Mouse (Mus musculus) small intestine, adult 2 months (tissue): Measurements from ENCODE around the gene Ttc29. TPM values are rescaled to one million over a fixed set of nuclear protein-coding genes. Genes with fewer than 3 reads are reported as not detected.

Experiments used
- H3K27ac ChIP-seq: fragments of 200-500 bp; 2 replicates; pipeline ENCODE4 v1.5.1; 2012; ENCODE audit warnings: low read depth, low read length, control low read depth, inconsistent platforms; ENCODE audit not compliant: insufficient read depth
- H3K27me3 ChIP-seq: fragments of 200-500 bp; 2 replicates; pipeline ENCODE4 v1.6.1; 2012; ENCODE audit warnings: mild to moderate bottlenecking, moderate library complexity, low read length, inconsistent platforms; ENCODE audit not compliant: control insufficient read depth, insufficient read depth
- H3K36me3 ChIP-seq: fragments of 200-500 bp; 2 replicates; pipeline ENCODE4 v1.6.1; 2012; ENCODE audit warnings: mild to moderate bottlenecking, low read length, control low read depth, inconsistent platforms; ENCODE audit not compliant: control insufficient read depth, insufficient read depth
- H3K4me1 ChIP-seq: fragments of 200-500 bp; 2 replicates; pipeline ENCODE4 v1.6.1; 2012; ENCODE audit warnings: low read length, inconsistent platforms, mixed read lengths; ENCODE audit not compliant: control insufficient read depth, insufficient read depth, insufficient read length
- H3K4me3 ChIP-seq: fragments of 200-500 bp; 2 replicates; pipeline ENCODE4 v1.5.1; 2012; ENCODE audit warnings: low read depth, mild to moderate bottlenecking, control low read depth, inconsistent platforms, low read length, moderate library complexity
- CTCF ChIP-seq: fragments of 200-500 bp; IDR thresholded peaks from 2 replicates; pipeline ENCODE4 v1.5.1; 2012; ENCODE audit warnings: low read depth, mild to moderate bottlenecking, control low read depth, inconsistent platforms, low read length, moderate library complexity, mixed read lengths; ENCODE audit not compliant: insufficient replicate concordance, insufficient read length; ENCODE audit errors: extremely low read depth
- POLR2A ChIP-seq: fragments of 200-500 bp; IDR thresholded peaks from 2 replicates; pipeline ENCODE4 v1.6.1; 2012; ENCODE audit warnings: low read depth, mild to moderate bottlenecking, control low read depth, inconsistent platforms, low read length, moderate library complexity
- WGBS: fragments of 180-500 bp; shearing (Covaris S2); methylation state at CpG from one replicate; pipeline ENCODE4 v1.1.7; 2018; 5-methylcytosine and 5-hydroxymethylcytosine counted together
- polyA plus RNA-seq: library from polyadenylated mRNA; depleted of rRNA; stranded (reverse); fragments of >200 nt; gene quantifications from 2 replicates; pipeline ENCODE4 v1.2.3, GENCODE M21; 2012

The Ttc29 gene
- polyA plus RNA-seq, 1 experiment, result not detected

DNA sequence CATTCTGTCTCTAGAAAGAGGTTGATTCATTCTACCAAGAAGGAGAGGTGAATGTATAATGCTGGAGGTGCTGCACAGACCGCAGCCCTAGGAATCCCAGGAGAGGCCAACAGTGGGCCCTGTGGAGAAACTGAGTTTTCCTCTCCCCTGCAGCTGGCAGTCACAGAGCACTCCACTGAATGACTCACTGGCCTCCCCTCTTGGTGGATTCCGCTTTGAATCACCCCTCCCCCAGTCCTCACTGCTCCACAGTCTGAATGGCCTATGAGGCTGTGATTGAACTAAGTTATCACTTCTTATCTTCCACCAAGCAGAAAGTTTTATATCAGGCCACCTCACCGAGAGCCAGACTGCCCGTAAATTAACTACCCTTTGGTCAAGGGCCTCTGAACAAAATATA lies 94.0 kb downstream of the Ttc29 start:
- H3K36me3 ChIP-seq, result no peaks in the 10 kb centered on the region
- no peaks in the 10 kb centered on the region for H3K27me3 ChIP-seq
- no peak for TF ChIP-seq POLR2A
- no peak for TF ChIP-seq CTCF
- no peak overlapping the region for H3K27ac ChIP-seq
- WGBS, result 31% methylated on average over 4 of the region's 4 CpGs
- no peak overlapping the region for H3K4me3 ChIP-seq
- no peaks in the 10 kb centered on the region for H3K4me1 ChIP-seq

DNA sequence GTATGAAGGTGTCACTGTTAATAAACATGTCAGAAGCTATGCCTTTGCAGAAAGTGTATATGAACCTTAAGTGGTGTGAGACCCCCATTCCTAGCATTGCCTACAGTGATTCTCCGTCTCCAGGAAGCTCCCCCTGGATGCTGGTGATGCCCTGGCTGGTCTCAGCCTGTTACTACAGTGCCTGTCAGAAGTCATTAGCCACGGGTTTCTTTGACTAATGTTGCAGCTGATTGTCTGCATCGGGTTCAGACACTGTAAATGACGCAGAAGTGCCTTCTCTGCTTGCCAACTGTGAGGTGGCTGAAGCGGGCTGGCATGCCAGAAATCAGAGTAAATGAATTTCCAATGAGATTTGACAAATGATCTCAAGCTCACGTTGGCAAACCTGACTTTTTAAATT lies 96.4 kb downstream of the Ttc29 start:
- no peaks in the 10 kb centered on the region for H3K4me1 ChIP-seq
- no peak overlapping the region for H3K27ac ChIP-seq
- no peaks in the 10 kb centered on the region for H3K36me3 ChIP-seq
- no peaks in the 10 kb centered on the region for H3K27me3 ChIP-seq
- no peak overlapping the region for H3K4me3 ChIP-seq
- 66% methylated on average over 6 of the region's 6 CpGs for WGBS
- no peak for TF ChIP-seq POLR2A
- no peak for TF ChIP-seq CTCF

DNA sequence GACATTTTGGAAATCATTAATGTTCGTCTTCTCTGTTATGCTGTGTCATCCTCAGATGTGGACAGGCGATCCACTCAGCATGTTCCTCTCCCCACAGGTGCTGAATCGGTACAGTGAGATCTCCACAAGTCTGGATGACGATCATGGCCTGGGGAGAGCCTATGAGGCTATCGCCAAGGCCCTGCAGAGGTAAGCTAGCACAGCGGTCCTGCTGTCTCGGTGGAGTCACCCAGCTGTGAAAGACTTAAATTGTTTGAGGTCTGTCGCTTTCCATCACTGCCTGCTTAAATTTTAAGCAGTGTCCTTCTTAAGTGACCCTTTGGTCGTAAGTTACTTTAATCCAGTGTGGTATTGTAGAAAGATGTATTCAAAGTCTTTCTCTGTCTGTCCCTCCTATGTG lies 102.5 kb downstream of the Ttc29 start:
- Histone ChIP-seq H3K27me3 (no peaks in the 10 kb centered on the region), H3K27ac (no peak overlapping the region), H3K36me3 (no peaks in the 10 kb centered on the region), H3K4me1 (no peaks in the 10 kb centered on the region), H3K4me3 (no peak overlapping the region)
- TF ChIP-seq POLR2A (no peak), CTCF (no peak)
- 66% methylated on average over 9 of the region's 9 CpGs for WGBS

DNA sequence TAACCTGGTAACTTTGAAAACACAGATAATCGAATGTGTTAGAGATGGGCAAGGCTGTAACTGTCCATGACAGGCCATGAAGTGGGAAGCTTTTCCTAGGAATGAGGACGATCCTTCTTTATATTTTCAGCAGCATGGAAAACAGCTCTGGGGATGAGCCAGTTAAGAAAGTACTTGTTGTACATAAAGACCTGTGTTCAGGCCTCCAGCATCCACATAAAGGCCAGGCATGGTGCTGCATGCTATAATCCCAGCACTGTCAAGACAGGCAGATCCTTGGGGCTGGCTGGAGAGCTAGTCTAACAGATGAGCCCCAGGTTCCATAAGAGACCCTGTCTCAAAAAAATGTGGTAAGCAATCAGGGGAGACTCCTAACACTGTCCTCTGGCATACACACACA lies 104.6 kb downstream of the Ttc29 start:
- Histone ChIP-seq H3K27me3 (no peaks in the 10 kb centered on the region), H3K4me1 (no peaks in the 10 kb centered on the region), H3K4me3 (no peak overlapping the region), H3K36me3 (no peaks in the 10 kb centered on the region), H3K27ac (no peak overlapping the region)
- 81% methylated on average over 2 of the region's 2 CpGs for WGBS
- TF ChIP-seq POLR2A, result no peak
- TF ChIP-seq CTCF, result no peak

DNA sequence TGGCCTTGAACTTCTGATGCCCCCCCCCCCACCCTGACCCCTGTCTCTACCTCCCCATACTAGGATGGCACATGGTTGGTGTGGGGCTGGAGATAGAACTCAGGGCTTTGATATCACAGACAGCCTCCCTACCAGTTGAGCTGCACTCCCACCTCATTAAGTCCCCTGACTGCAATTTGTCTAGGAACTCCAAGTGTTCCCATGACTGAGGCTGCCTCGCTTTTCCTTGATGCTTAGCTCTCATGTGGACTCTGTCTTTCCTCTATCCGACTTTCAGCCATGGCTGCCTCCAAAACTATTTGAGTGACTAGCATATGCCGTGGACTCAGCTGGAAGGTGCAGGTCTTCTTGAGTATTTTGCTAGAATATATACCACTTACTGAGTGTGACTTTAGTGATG lies 110.3 kb downstream of the Ttc29 start:
- Histone ChIP-seq H3K27me3 (no peaks in the 10 kb centered on the region), H3K36me3 (no peaks in the 10 kb centered on the region), H3K4me1 (no peaks in the 10 kb centered on the region), H3K4me3 (no peak overlapping the region), H3K27ac (no peak overlapping the region)
- WGBS, result 85% methylated on average over 3 of the region's 3 CpGs
- TF ChIP-seq CTCF (no peak), POLR2A (no peak)

DNA sequence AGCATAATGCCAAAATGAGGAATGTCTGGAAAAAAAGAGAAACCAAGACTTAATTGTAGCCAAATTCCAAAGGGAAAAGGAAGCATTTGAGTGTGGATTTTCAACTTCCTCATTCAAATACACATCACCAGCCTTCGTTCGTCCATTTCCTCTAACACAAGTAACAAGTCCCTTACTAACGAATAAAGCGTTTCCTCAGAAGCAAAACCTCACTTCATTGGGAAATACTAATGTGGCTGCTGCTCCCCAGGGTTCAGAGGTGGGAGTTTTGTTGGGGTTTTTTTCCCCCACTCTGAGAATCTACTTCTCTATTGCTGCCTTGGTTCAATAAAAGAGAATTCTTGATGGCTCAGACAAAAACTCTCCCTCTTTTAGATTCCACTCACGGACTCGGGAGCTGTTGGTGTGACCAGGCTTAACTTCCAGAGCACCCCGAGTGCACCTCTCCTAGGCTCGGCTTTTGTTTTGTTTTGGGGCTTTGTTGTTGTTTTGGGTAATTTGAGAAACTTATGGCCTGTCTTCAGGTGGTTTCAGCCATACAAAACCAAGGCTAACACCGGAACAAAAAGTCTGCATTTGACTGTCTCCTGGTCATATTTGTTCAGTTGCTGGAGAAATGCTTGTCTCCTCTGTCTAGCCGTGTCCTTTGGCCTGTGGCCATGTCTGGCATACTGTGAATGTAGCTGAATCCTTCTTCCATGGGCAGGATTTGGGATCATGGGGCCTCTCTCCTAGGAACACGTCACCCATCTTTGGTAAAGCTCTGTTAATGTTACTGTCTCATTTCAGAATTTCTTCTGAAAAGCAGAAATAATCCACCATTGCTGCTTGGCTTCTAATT lies 127.8 kb downstream of the Ttc29 start:
- TF ChIP-seq CTCF (no peak), POLR2A (no peak)
- no peak overlapping the region for H3K4me3 ChIP-seq
- no peaks in the 10 kb centered on the region for H3K27me3 ChIP-seq
- H3K36me3 ChIP-seq, result no peaks in the 10 kb centered on the region
- H3K27ac ChIP-seq, result no peak overlapping the region
- no peaks in the 10 kb centered on the region for H3K4me1 ChIP-seq
- WGBS, result 64% methylated on average over 11 of the region's 11 CpGs

DNA sequence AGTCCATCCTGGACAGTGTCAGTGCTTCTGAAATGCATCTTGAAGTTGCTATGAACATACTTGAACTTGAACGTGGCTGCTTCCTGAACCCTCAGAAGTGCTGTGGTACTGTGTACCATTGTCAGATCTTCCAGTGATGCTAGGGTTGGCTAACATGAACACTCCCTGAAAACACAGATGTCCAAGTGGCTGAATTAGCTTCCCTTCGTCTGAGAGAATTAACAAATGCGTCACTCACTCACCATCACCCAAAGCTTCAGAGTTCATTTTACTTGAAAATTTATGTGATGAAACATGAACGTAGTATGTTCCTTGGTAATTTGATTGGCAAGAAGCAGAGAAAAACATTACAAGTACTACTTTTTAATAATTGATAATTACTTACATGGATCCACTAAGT lies 129.1 kb downstream of the Ttc29 start:
- no peaks in the 10 kb centered on the region for H3K36me3 ChIP-seq
- H3K4me1 ChIP-seq, result no peaks in the 10 kb centered on the region
- no peaks in the 10 kb centered on the region for H3K27me3 ChIP-seq
- no peak overlapping the region for H3K27ac ChIP-seq
- TF ChIP-seq CTCF (no peak), POLR2A (no peak)
- 81% methylated on average over 4 of the region's 4 CpGs for WGBS
- no peak overlapping the region for H3K4me3 ChIP-seq
